Mouse (Mus musculus): ENCODE data around the gene Jup.
A peak's percentile ranks its signal among the peaks of the same experiment; 100 is the strongest.
"Not testable (repeated sequence)": the region's sequence is repeated elsewhere in the genome, so short reads cannot be mapped to it uniquely, and the experiment has no call there.

The Jup gene

GRCm38 (mm10) chr11:100389931-100390445, 7.6 kb downstream of the Jup start:
- DNase-seq, result peak; percentile 69 to 90

- peak; percentile 90 to 91 for DNase-seq
Measured at GRCm38 (mm10) chr11:100388588-100388987, 9.0 kb downstream of the Jup start.

GRCm38 (mm10) chr11:100387589-100388375, 9.8 kb downstream of the Jup start:
- DNase-seq, result peak; percentile 74 to 87

- no peak for DNase-seq
Measured at GRCm38 (mm10) chr11:100387111-100387510, 10.5 kb downstream of the Jup start.

GRCm38 (mm10) chr11:100386586-100386985, 11.0 kb downstream of the Jup start:
- DNase-seq, result peak; percentile 68 to 91

- no peak for DNase-seq
Measured at GRCm38 (mm10) chr11:100385016-100385415, 12.5 kb downstream of the Jup start.

- no peak for DNase-seq
Measured at GRCm38 (mm10) chr11:100382682-100383081, 14.9 kb downstream of the Jup start.

GRCm38 (mm10) chr11:100379311-100379710, 18.3 kb downstream of the Jup start:
- DNase-seq, result no peak

GRCm38 (mm10) chr11:100378446-100378845, 19.1 kb downstream of the Jup start:
- DNase-seq, result no peak

GRCm38 (mm10) chr11:100377989-100378388, 19.6 kb downstream of the Jup start:
- no peak for DNase-seq

- DNase-seq, result peak in 1 of 2 experiments; percentile 59
Measured at GRCm38 (mm10) chr11:100376746-100377389, 20.7 kb downstream of the Jup start.

GRCm38 (mm10) chr11:100376005-100376404, 21.6 kb downstream of the Jup start:
- no peak for DNase-seq

- peak in 1 of 2 experiments; percentile 31 for DNase-seq
Measured at GRCm38 (mm10) chr11:100375127-100375526, 22.4 kb downstream of the Jup start.

- DNase-seq, result no peak
Measured at GRCm38 (mm10) chr11:100371981-100372558, 25.5 kb downstream of the Jup start.

- peak in 1 of 2 experiments; percentile 35 for DNase-seq
Measured at GRCm38 (mm10) chr11:100369822-100370221, 27.7 kb downstream of the Jup start.

- DNase-seq, result peak in 1 of 2 experiments; percentile 31
Measured at GRCm38 (mm10) chr11:100369145-100369544, 28.4 kb downstream of the Jup start.

GRCm38 (mm10) chr11:100362979-100363562, 34.5 kb downstream of the Jup start:
- peak; percentile 81 to 84 for DNase-seq

GRCm38 (mm10) chr11:100362209-100362978, 35.2 kb downstream of the Jup start:
- peak; percentile 71 to 85 for DNase-seq

- DNase-seq, result not testable (repeated sequence)
Measured at GRCm38 (mm10) chr11:100361059-100361458, 36.5 kb downstream of the Jup start.

GRCm38 (mm10) chr11:100360175-100360574, 37.4 kb downstream of the Jup start:
- DNase-seq, result no peak

- DNase-seq, result no peak
Measured at GRCm38 (mm10) chr11:100357408-100357807, 40.2 kb downstream of the Jup start.

GRCm38 (mm10) chr11:100356819-100357211, 40.7 kb downstream of the Jup start:
- DNase-seq, result no peak
